Mouse (Mus musculus) kidney, adult 2 months (tissue): ENCODE results near the gene Nap1l5.

Experiments used
- CTCF ChIP-seq: fragments of 200-500 bp; conservative IDR thresholded peaks from 2 replicates; pipeline ENCODE4 v1.5.1; 2011; ENCODE audit warnings: low read depth, mild to moderate bottlenecking, control low read depth, low read length, moderate library complexity, mixed read lengths; ENCODE audit not compliant: insufficient read depth, insufficient read length
- POLR2A ChIP-seq: fragments of 200-500 bp; IDR thresholded peaks from one replicate; pipeline ENCODE4 v1.6.1; 2011; ENCODE audit warnings: low read depth, low read length, control low read depth

GRCm38 (mm10) chr6:58894994-58895393 is 11.9 kb downstream of the Nap1l5 start:
- TF ChIP-seq CTCF = no peak
- no peak for TF ChIP-seq POLR2A
